ENCODE assay signal across 12 mouse cellular contexts in genomic region chr11:93969171-93969570, GRCm38 (mm10). TPM values are rescaled to one million over a fixed set of nuclear protein-coding genes. Genes with fewer than 3 reads are reported as not detected.
A peak's percentile ranks its signal among the peaks of the same experiment; 100 is the strongest.
DNase-seq lines count a peak whose midpoint lies in the region; ATAC-seq and TF ChIP-seq lines count a peak whose summit lies in the region.
"Had no signal": no experiment of that assay in that cellular context is flagged by ENCODE, and none has a peak within 500 bp of the region (broad histone marks: within the 10 kb centered on the region; RNA-seq: fewer than 3 reads in every experiment).

No protein-coding gene starts in this region.

- TF ChIP-seq EP300 in MEL (IDR thresholded peaks at IDR 0.05; ENCODE audit: low read depth in 1 of 2, low read length in 2 of 2): no peak

- H3K79me2 ChIP-seq in MEL (ENCODE audit: control insufficient read depth, insufficient read depth, low read length, poor library complexity): peaks cover 31% of the 10 kb centered on the region

- TF ChIP-seq RAD21 in MEL (IDR thresholded peaks at IDR 0.05; ENCODE audit: low read depth, low read length): no peak

- no peak for ATAC-seq in heart, embryonic 12.5 days (ENCODE audit: insufficient number of reproducible peaks, low FRiP score)
- ATAC-seq in embryonic facial prominence, embryonic 14.5 days (ENCODE audit: low read depth): no peak
- ATAC-seq in liver, embryonic 15.5 days (ENCODE audit: insufficient read depth): no peak

- H3K9ac ChIP-seq in heart, embryonic 12.5 days: no peak overlapping the region; the same call in 1 of the 2 replicates
- H3K9ac ChIP-seq in MEL (ENCODE audit: control insufficient read depth, low read depth, low read length, poor library complexity, severe bottlenecking): peak overlapping the region; percentile 56; the same call in 1 of the 2 replicates
- H3K9ac ChIP-seq in embryonic facial prominence, embryonic 14.5 days (ENCODE audit: low read depth, low read length): peak overlapping the region; percentile 54; the same call in 1 of the 2 replicates
- no peak overlapping the region for H3K9ac ChIP-seq in liver, embryonic 15.5 days

- no peak for TF ChIP-seq CTCF in MEL (IDR thresholded peaks at IDR 0.05 in 2 of 3, conservative IDR thresholded peaks at IDR 0.05 in 1 of 3; ENCODE audit: control insufficient read depth in 1 of 3, insufficient read depth in 1 of 3, low read depth in 2 of 3, low read length in 3 of 3, poor library complexity in 1 of 3, severe bottlenecking in 1 of 3)

- intact Hi-C loops in heart, postnatal 14 days (cut with DNase I): loop anchor here (2.0 kb wide), 2 partner anchors 108 to 118 kb away; no protein-coding TSS in a partner anchor

- no peak for TF ChIP-seq POLR2A in MEL (IDR thresholded peaks at IDR 0.05; ENCODE audit: control insufficient read depth in 1 of 2, insufficient read depth in 1 of 2, low read depth in 1 of 2, low read length in 2 of 2, poor library complexity in 1 of 2)

- H3K36me3 ChIP-seq in heart, embryonic 12.5 days: peaks cover 20% of the 10 kb centered on the region
- H3K36me3 ChIP-seq in MEL (ENCODE audit: control insufficient read depth in 1 of 2, insufficient read depth in 2 of 2, low read length in 2 of 2): peaks cover 8 to 27% of the 10 kb centered on the region in 2 experiments
- peaks cover 17% of the 10 kb centered on the region for H3K36me3 ChIP-seq in embryonic facial prominence, embryonic 14.5 days (ENCODE audit: control insufficient read depth, insufficient read depth, low read length)
- H3K36me3 ChIP-seq in liver, embryonic 15.5 days (replicated peaks): peaks cover 21% of the 10 kb centered on the region

- no peak overlapping the region; the same call in 1 of the 2 replicates for H3K4me3 ChIP-seq in heart, embryonic 12.5 days
- H3K4me3 ChIP-seq in MEL (ENCODE audit: control insufficient read depth in 1 of 2, insufficient read depth in 1 of 2, low read depth in 2 of 2, low read length in 2 of 2): peak overlapping the region in 1 of 2 experiments; percentile 52; a peak in 2 of 4 replicates
- no peak overlapping the region for H3K4me3 ChIP-seq in embryonic facial prominence, embryonic 14.5 days (ENCODE audit: low read depth, low read length)
- no peak overlapping the region; the same call in 1 of the 2 replicates for H3K4me3 ChIP-seq in liver, embryonic 15.5 days (replicated peaks)

- no peaks in the 10 kb centered on the region for H3K9me3 ChIP-seq in heart, embryonic 12.5 days (replicated peaks)
- no peaks in the 10 kb centered on the region for H3K9me3 ChIP-seq in MEL (replicated peaks; ENCODE audit: insufficient read depth, low read length)
- no peaks in the 10 kb centered on the region for H3K9me3 ChIP-seq in embryonic facial prominence, embryonic 14.5 days (ENCODE audit: control insufficient read depth, low read length)
- H3K9me3 ChIP-seq in liver, embryonic 15.5 days (replicated peaks): no peaks in the 10 kb centered on the region

- H3K4me1 ChIP-seq in heart, embryonic 12.5 days (replicated peaks): peaks cover 14% of the 10 kb centered on the region
- H3K4me1 ChIP-seq in MEL (ENCODE audit: control insufficient read depth in 1 of 2, insufficient read depth in 2 of 2, low read length in 2 of 2): peaks cover 4 to 14% of the 10 kb centered on the region in 2 experiments
- peaks cover 9% of the 10 kb centered on the region for H3K4me1 ChIP-seq in embryonic facial prominence, embryonic 14.5 days (ENCODE audit: control insufficient read depth, insufficient read depth, low read length)
- H3K4me1 ChIP-seq in liver, embryonic 15.5 days (replicated peaks): peaks cover 31% of the 10 kb centered on the region

- no peak for DNase-seq in heart, postnatal 14 days
- no peak for DNase-seq in MEL (ENCODE audit: low read depth, low spot score)
- DNase-seq in embryonic facial prominence, embryonic 14.5 days (ENCODE audit: low spot score): no peak
- DNase-seq in frontal cortex, postnatal 36 days (ENCODE audit: low spot score in 2 of 2): no peak
- DNase-seq in gastrocnemius, adult 18-20 months (ENCODE audit: low spot score): no peak
- DNase-seq: adrenal gland, postnatal 10 days; kidney, adult 9 months; lung, postnatal 4 days; thymus, postnatal 4 days had no signal

- no peaks in the 10 kb centered on the region for H3K27me3 ChIP-seq in heart, embryonic 12.5 days (replicated peaks)
- H3K27me3 ChIP-seq in MEL (ENCODE audit: control insufficient read depth in 1 of 2, insufficient read depth in 2 of 2, low read length in 2 of 2): peaks cover 0 to 3% of the 10 kb centered on the region in 2 experiments; a peak in 2 of 4 replicates
- H3K27me3 ChIP-seq in embryonic facial prominence, embryonic 14.5 days (replicated peaks; ENCODE audit: control insufficient read depth, insufficient read depth, low read length): no peaks in the 10 kb centered on the region
- H3K27me3 ChIP-seq in liver, embryonic 15.5 days: no peaks in the 10 kb centered on the region

- H3K27ac ChIP-seq in heart, embryonic 12.5 days (ENCODE audit: poor library complexity, severe bottlenecking): no peak overlapping the region
- no peak overlapping the region for H3K27ac ChIP-seq in MEL (ENCODE audit: control insufficient read depth, low read depth, low read length)
- H3K27ac ChIP-seq in embryonic facial prominence, embryonic 14.5 days (replicated peaks; ENCODE audit: low read depth, low read length): no peak overlapping the region
- no peak overlapping the region for H3K27ac ChIP-seq in liver, embryonic 15.5 days (replicated peaks)

- H3K4me2 ChIP-seq in heart, embryonic 12.5 days: peak overlapping the region; percentile 43
- H3K4me2 ChIP-seq in embryonic facial prominence, embryonic 14.5 days (ENCODE audit: low read depth, low read length): peak overlapping the region; percentile 61; the same call in 1 of the 2 replicates
- H3K4me2 ChIP-seq in liver, embryonic 15.5 days: peak overlapping the region; percentile 90

- WGBS in heart, embryonic 12.5 days: 94% methylated on average over 6 of the region's 6 CpGs
- WGBS in embryonic facial prominence, embryonic 14.5 days: 89% methylated on average over 6 of the region's 6 CpGs
- WGBS in liver, embryonic 15.5 days (ENCODE audit: insufficient replicate concordance): 92% methylated on average over 6 of the region's 6 CpGs

TF ChIP-seq in MEL, 35 proteins besides CTCF, POLR2A, EP300 and RAD21:
- TF ChIP-seq ZMIZ1 (IDR thresholded peaks at IDR 0.05; ENCODE audit: low read depth, low read length) (no peak), TCF12 (IDR thresholded peaks at IDR 0.05; ENCODE audit: low read depth, low read length) (no peak), ZNF384 (IDR thresholded peaks at IDR 0.05; ENCODE audit: low read depth, low read length) (no peak), POLR2AphosphoS2 (IDR thresholded peaks at IDR 0.05; ENCODE audit: low read length) (no peak), TBP (IDR thresholded peaks at IDR 0.05; ENCODE audit: low read depth, low read length) (no peak), MAX (IDR thresholded peaks at IDR 0.05; ENCODE audit: low read length) (no peak), TAL1 (IDR thresholded peaks at IDR 0.05; ENCODE audit: low read length) (no peak), MAZ (IDR thresholded peaks at IDR 0.05; ENCODE audit: low read depth, low read length) (no peak)

RNA-seq across cellular contexts. Expression of gene Nme1, which starts 0.8 kb away (rescaled TPM):
- 88.4 and 101 TPM in 2 replicates for polyA plus RNA-seq in heart, embryonic 12.5 days (2016; fragmentation: Nextera tagmentation; extraction: Ambion mirVana)
- total RNA-seq in heart, postnatal 14 days (2021): 10 to 100 TPM; 16.6 to 21.5 TPM
- 210 and 253 TPM in 2 replicates for total RNA-seq in MEL (2012; rRNA removed)
- polyA plus RNA-seq in MEL (2012; ENCODE audit: insufficient read depth in 1 of 2, insufficient read length in 2 of 2, low read depth in 1 of 2, low replicate concordance in 2 of 2, missing spikeins in 1 of 2): 100 to 1,000 TPM in 1 of 2 experiments, not detected in 1; 131 TPM
- polyA plus RNA-seq in embryonic facial prominence, embryonic 14.5 days (2014; fragmentation: Nextera tagmentation; extraction: Ambion mirVana): 143 TPM in 2 replicates
- 105 and 107 TPM in 2 replicates for polyA plus RNA-seq in liver, embryonic 15.5 days (2015; fragmentation: Nextera tagmentation; extraction: Ambion mirVana)
- 10 to 100 TPM in 1 of 2 experiments, 1 to 10 TPM in 1; 10.0 to 11.6 TPM for total RNA-seq in gastrocnemius, adult 18-20 months (2021)

RNA-seq across cellular contexts. Expression of gene Gm20390, which starts 1.1 kb away (rescaled TPM):
- polyA plus RNA-seq in heart, embryonic 12.5 days (2016; fragmentation: Nextera tagmentation; extraction: Ambion mirVana): 272 and 292 TPM in 2 replicates
- total RNA-seq in heart, postnatal 14 days (2021): 10 to 100 TPM; 16.9 to 26.8 TPM
- 673 and 732 TPM in 2 replicates for total RNA-seq in MEL (2012; rRNA removed)
- polyA plus RNA-seq in MEL (2012; ENCODE audit: insufficient read depth in 1 of 2, insufficient read length in 2 of 2, low read depth in 1 of 2, low replicate concordance in 2 of 2, missing spikeins in 1 of 2): 100 to 1,000 TPM in 1 of 2 experiments, not detected in 1; 760 TPM
- 365 and 376 TPM in 2 replicates for polyA plus RNA-seq in embryonic facial prominence, embryonic 14.5 days (2014; fragmentation: Nextera tagmentation; extraction: Ambion mirVana)
- polyA plus RNA-seq in liver, embryonic 15.5 days (2015; fragmentation: Nextera tagmentation; extraction: Ambion mirVana): 187 and 209 TPM in 2 replicates
- 10 to 100 TPM; 10.2 to 16.0 TPM for total RNA-seq in gastrocnemius, adult 18-20 months (2021)
- total RNA-seq: common myeloid progenitor, adult 5-6 weeks had no signal

RNA-seq across cellular contexts. Expression of gene Nme2, which starts 13.1 kb away (rescaled TPM):
- 311 and 320 TPM in 2 replicates for polyA plus RNA-seq in heart, embryonic 12.5 days (2016; fragmentation: Nextera tagmentation; extraction: Ambion mirVana)
- total RNA-seq in heart, postnatal 14 days (2021): 1,000 to 10,000 TPM in 1 of 2 experiments, 100 to 1,000 TPM in 1; 981 to 1,061 TPM
- total RNA-seq in MEL (2012; rRNA removed): 530 and 612 TPM in 2 replicates
- polyA plus RNA-seq in MEL (2012; ENCODE audit: insufficient read depth in 1 of 2, insufficient read length in 2 of 2, low read depth in 1 of 2, low replicate concordance in 2 of 2, missing spikeins in 1 of 2): 100 to 1,000 TPM in 1 of 2 experiments, not detected in 1; 126 TPM
- 336 and 395 TPM in 2 replicates for polyA plus RNA-seq in embryonic facial prominence, embryonic 14.5 days (2014; fragmentation: Nextera tagmentation; extraction: Ambion mirVana)
- polyA plus RNA-seq in liver, embryonic 15.5 days (2015; fragmentation: Nextera tagmentation; extraction: Ambion mirVana): 102 and 125 TPM in 2 replicates
- total RNA-seq in gastrocnemius, adult 18-20 months (2021): 100 to 1,000 TPM; 569 to 638 TPM

RNA-seq across cellular contexts. Expression of gene Spag9, which starts 26.7 kb away (rescaled TPM):
- 48.3 and 49.1 TPM in 2 replicates for polyA plus RNA-seq in heart, embryonic 12.5 days (2016; fragmentation: Nextera tagmentation; extraction: Ambion mirVana)
- 100 to 1,000 TPM; 145 to 146 TPM for total RNA-seq in heart, postnatal 14 days (2021)
- 19.1 and 20.6 TPM in 2 replicates for total RNA-seq in MEL (2012; rRNA removed)
- 100 to 1,000 TPM in 1 of 2 experiments, 10 to 100 TPM in 1; 18.9 to 279 TPM for polyA plus RNA-seq in MEL (2012; ENCODE audit: insufficient read depth in 1 of 2, insufficient read length in 2 of 2, low read depth in 1 of 2, low replicate concordance in 2 of 2, missing spikeins in 1 of 2)
- 69.9 and 71.6 TPM in 2 replicates for polyA plus RNA-seq in embryonic facial prominence, embryonic 14.5 days (2014; fragmentation: Nextera tagmentation; extraction: Ambion mirVana)
- polyA plus RNA-seq in liver, embryonic 15.5 days (2015; fragmentation: Nextera tagmentation; extraction: Ambion mirVana): 9.2 and 10.4 TPM in 2 replicates
- 100 to 1,000 TPM; 134 to 170 TPM for total RNA-seq in gastrocnemius, adult 18-20 months (2021)

Comparison
In these comparisons a context has a peak if more than half of its experiments do, and no peak if none do; other contexts are left out.
1. H3K9ac ChIP-seq: peak in MEL (single experiment) and embryonic facial prominence, embryonic 14.5 days (single experiment); none in heart, embryonic 12.5 days (single experiment) and liver, embryonic 15.5 days (single experiment).
2. Peak in every context shown above with its lines, with median percentiles within 50 percentile points of each other: H3K4me2 ChIP-seq.